Mouse (Mus musculus) Muller cell, postnatal 12 days (primary cell): ENCODE measurements around the gene Cpne5.

ENCODE experiments used
- DNase-seq: peaks from one replicate; pipeline ENCODE4 v3.0.0-alpha.2; 2015; ENCODE audit errors: inconsistent ontology term

Cpne5 gene

GRCm38 (mm10) chr17:29170431-29171000 is 67.5 kb downstream of the Cpne5 start:
- DNase-seq, result no peak

- DNase-seq, result no peak
Measured at GRCm38 (mm10) chr17:29168996-29169601, 68.9 kb downstream of the Cpne5 start.

- DNase-seq, result no peak
Measured at GRCm38 (mm10) chr17:29168438-29168837, 69.5 kb downstream of the Cpne5 start.

- DNase-seq, result no peak
Measured at GRCm38 (mm10) chr17:29167371-29167770, 70.6 kb downstream of the Cpne5 start.

GRCm38 (mm10) chr17:29165967-29166578 is 71.9 kb downstream of the Cpne5 start:
- DNase-seq, result no peak

- DNase-seq, result no peak
Measured at GRCm38 (mm10) chr17:29165452-29165851, 72.5 kb downstream of the Cpne5 start.

GRCm38 (mm10) chr17:29164469-29165111 is 73.4 kb downstream of the Cpne5 start:
- peak; percentile 46 for DNase-seq

GRCm38 (mm10) chr17:29162334-29162733 is 75.6 kb downstream of the Cpne5 start:
- no peak for DNase-seq

GRCm38 (mm10) chr17:29159743-29160455 is 78.1 kb downstream of the Cpne5 start:
- no peak for DNase-seq

GRCm38 (mm10) chr17:29159320-29159719 is 78.6 kb downstream of the Cpne5 start:
- DNase-seq, result no peak

- DNase-seq, result no peak
Measured at GRCm38 (mm10) chr17:29158899-29159298, 79.1 kb downstream of the Cpne5 start.

- DNase-seq, result peak; percentile 17
Measured at GRCm38 (mm10) chr17:29156866-29157265, 81.1 kb downstream of the Cpne5 start.

- peak; percentile 75 for DNase-seq
Measured at GRCm38 (mm10) chr17:29156396-29156795, 81.6 kb downstream of the Cpne5 start.

- no peak for DNase-seq
Measured at GRCm38 (mm10) chr17:29155355-29156135, 82.4 kb downstream of the Cpne5 start.

- DNase-seq, result no peak
Measured at GRCm38 (mm10) chr17:29154247-29154646, 83.7 kb downstream of the Cpne5 start.

GRCm38 (mm10) chr17:29152547-29152946 is 85.4 kb downstream of the Cpne5 start:
- no peak for DNase-seq

GRCm38 (mm10) chr17:29149766-29150165 is 88.2 kb downstream of the Cpne5 start:
- DNase-seq, result no peak

- DNase-seq, result no peak
Measured at GRCm38 (mm10) chr17:29147773-29148172, 90.2 kb downstream of the Cpne5 start.

- DNase-seq, result no peak
Measured at GRCm38 (mm10) chr17:29147273-29147672, 90.7 kb downstream of the Cpne5 start.

GRCm38 (mm10) chr17:29145101-29145500 is 92.9 kb downstream of the Cpne5 start:
- no peak for DNase-seq

GRCm38 (mm10) chr17:29143266-29143665 is 94.7 kb downstream of the Cpne5 start:
- no peak for DNase-seq
